Mouse (Mus musculus): ENCODE results near the gene Bms1. TPM values are rescaled to one million over a fixed set of nuclear protein-coding genes. Genes with fewer than 3 reads are reported as not detected.

The Bms1 gene
- polyA plus RNA-seq (2012; rRNA removed; ENCODE audit: low replicate concordance): 0.55 and 0.62 TPM in 2 replicates

DNA sequence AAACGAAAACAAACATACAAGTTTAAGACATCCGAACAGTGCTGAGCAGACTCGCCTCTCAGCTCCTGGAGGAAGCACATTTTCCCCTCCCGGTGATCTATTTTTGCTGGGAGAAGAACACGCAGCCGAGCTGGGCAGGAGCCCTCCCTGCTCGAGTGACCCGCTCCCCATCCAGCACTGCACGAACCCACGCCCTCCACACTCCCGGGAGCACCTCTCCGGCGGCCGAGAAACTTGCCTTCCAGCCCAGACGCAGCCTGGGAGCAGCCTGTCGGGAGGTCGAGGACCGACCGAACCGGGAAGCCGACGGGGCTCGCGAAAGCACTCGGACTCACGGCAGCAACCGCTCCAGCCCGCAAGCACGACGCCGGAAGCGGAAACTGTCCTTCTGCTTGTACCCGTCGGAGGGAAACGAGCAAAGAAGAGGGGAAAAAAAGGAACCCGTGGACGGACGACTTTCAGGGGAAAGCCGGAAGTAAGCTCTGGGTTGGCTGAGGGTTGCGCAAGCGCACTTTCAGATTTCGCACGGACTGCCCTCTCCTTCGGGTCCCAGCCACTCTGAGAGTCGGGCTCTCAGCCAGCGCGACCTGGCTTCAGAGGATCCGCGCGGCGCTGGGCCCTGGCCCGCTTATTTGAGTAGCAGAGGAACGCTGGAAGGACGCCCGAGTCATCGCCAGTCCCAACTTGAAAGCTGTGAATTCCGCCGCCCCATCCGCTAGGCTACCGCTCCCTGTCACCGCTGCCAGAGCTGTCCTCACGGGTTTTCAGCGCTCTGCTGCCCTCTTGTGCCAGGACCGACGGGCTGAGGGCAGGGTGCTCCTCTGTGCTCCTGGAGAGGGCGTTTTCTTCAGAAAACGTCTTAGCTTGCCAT lies at the start of gene Bms1:
Gene Bms1, minus strand, starts transcription at position 425 of the 871 bp plus-strand sequence.

DNA sequence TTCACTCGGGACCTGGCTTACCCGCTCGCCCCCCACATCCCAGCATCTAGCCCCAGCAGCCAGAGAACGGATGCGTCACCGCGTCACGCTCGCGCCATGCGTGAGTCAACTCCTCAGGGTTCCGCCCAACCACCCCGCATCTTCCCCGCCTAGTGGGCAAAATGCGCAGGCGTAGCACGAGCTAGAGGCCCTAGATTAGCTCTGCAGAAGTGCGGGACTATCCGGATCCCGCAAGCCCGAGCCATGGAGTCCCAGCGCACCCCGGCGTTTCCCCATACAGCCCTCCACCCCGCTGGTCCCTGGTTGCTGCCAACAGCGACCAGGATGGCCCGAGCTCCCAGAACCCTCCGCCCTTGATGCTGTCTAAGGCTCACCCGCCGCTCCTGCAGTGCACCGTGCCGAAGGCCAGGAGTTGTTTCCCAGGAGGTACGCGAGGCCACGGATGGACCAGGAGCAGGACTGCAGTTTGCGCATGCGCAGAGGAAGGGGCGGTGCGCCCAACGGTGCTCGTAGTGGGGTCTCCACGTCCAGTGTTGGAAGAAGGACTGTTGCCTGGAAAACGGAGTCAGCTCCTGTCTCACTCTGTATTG lies 35.9 kb upstream of the Bms1 start, which contains the start of gene Zfp248:
Gene Zfp248, minus strand, starts transcription at position 487 of the 590 bp plus-strand sequence.

Other genes starting within 250 kb of the Bms1 start
- gene Ret, start 221.8 kb downstream of the Bms1 start, polyA plus RNA-seq (2012; rRNA removed; ENCODE audit: low replicate concordance): 2.2 and 4.2 TPM in 2 replicates
- 0.02 and 0.11 TPM in 2 replicates for gene Zfp248, start 36.1 kb upstream of the Bms1 start, polyA plus RNA-seq (2012; rRNA removed; ENCODE audit: low replicate concordance)
- gene Zfp9, start 59.8 kb upstream of the Bms1 start, polyA plus RNA-seq (2012; rRNA removed; ENCODE audit: low replicate concordance): 0.07 and 0.47 TPM in 2 replicates
- 0.05 and 0.11 TPM in 2 replicates for gene Ankrd26, start 142.8 kb upstream of the Bms1 start, polyA plus RNA-seq (2012; rRNA removed; ENCODE audit: low replicate concordance)

Measured in duodenum, adult 2 months (tissue).